Mouse (Mus musculus) kidney, embryonic 16.5 days (tissue): ENCODE measurements around the gene Hoxb6. TPM values are rescaled to one million over a fixed set of nuclear protein-coding genes. Genes with fewer than 3 reads are reported as not detected.
A peak's percentile ranks its signal among the peaks of the same experiment; 100 is the strongest.

ENCODE experiments used
- ATAC-seq: fragments of 200-750 bp; cut with Nextera tagmentation; 2 replicates; pipeline ENCODE4 v1.8.0; 2017; ENCODE audit warnings: moderate TSS enrichment; ENCODE audit not compliant: low FRiP score, low TSS enrichment
- H3K27ac ChIP-seq: fragments of 300-500 bp; sonication (generic); 2 replicates; pipeline ENCODE4 v1.5.1; 2014; ENCODE audit warnings: low read length
- H3K27me3 ChIP-seq: fragments of 300-500 bp; sonication (generic); 2 replicates; pipeline ENCODE4 v1.6.1; 2014; ENCODE audit warnings: low read length, control low read depth, mixed read lengths; ENCODE audit not compliant: insufficient read depth
- H3K36me3 ChIP-seq: fragments of 300-500 bp; sonication (generic); 2 replicates; pipeline ENCODE4 v1.6.1; 2014; ENCODE audit warnings: low read length, control low read depth, mixed read lengths; ENCODE audit not compliant: insufficient read depth
- H3K4me1 ChIP-seq: fragments of 300-500 bp; sonication (generic); 2 replicates; pipeline ENCODE4 v1.6.1; 2014; ENCODE audit warnings: low read length, control low read depth, mixed read lengths; ENCODE audit not compliant: insufficient read depth
- H3K4me2 ChIP-seq: fragments of 300-500 bp; sonication (generic); replicated peaks from 2 replicates; pipeline ENCODE4 v1.6.1; 2014; ENCODE audit warnings: low read depth, low read length
- H3K4me3 ChIP-seq: fragments of 300-500 bp; sonication (generic); 2 replicates; pipeline ENCODE4 v1.5.1; 2014; ENCODE audit warnings: mild to moderate bottlenecking, low read length
- H3K9ac ChIP-seq: fragments of 300-500 bp; sonication (generic); replicated peaks from 2 replicates; pipeline ENCODE4 v1.6.1; 2014; ENCODE audit warnings: low read length
- H3K9me3 ChIP-seq: fragments of 300-500 bp; sonication (generic); 2 replicates; pipeline ENCODE4 v1.6.1; 2016; ENCODE audit warnings: low read length, control low read depth
- WGBS: fragments of 180-500 bp; shearing (Covaris S2); extraction: QIAGEN DNeasy Blood & Tissue Kit; methylation state at CpG from one replicate; pipeline ENCODE4 v1.1.7; 2014; 5-methylcytosine and 5-hydroxymethylcytosine counted together
- polyA plus RNA-seq: library from polyadenylated mRNA; unstranded; fragments of >200 nt; fragmentation: Nextera tagmentation; extraction: Ambion mirVana; gene quantifications from 2 replicates; pipeline ENCODE4 v1.2.1, GENCODE M21; 2015

The Hoxb6 gene
- polyA plus RNA-seq, 1 experiment from 2014 or later = 50.3 TPM

DNA sequence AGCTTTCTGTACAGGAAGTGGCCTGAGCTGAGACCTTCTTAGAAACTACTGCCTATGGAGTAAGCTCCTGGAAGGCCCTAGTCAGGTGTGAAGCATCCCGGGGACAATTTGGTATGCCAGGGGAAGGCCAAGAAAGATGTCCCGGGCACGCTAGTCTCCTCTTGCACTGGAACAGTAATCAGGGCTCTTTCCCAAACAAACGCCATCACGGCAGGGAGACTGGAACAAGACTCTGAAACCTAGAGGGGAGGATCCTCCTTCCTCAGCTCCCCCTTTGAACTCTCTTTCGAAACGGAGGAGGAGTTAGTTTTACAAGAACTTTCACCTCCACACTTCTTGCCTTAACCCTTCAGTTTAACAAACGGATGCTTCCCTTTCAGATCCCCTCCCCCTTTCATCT is 39.8 kb downstream of the Hoxb6 start:
- Histone ChIP-seq H3K27ac (peak overlapping the region; percentile 99), H3K4me1 (peaks cover 99% of the 10 kb centered on the region), H3K27me3 (no peaks in the 10 kb centered on the region), H3K36me3 (0 out of 2 replicates have a peak, but pooled peaks cover 5% of the 10 kb centered on the region), H3K4me2 (peak overlapping the region; percentile 59), H3K9ac (peak overlapping the region; percentile 73), H3K9me3 (no peaks in the 10 kb centered on the region), H3K4me3 (peak overlapping the region; percentile 50)
- peak; percentile 9; the same call in 1 of the 2 replicates for ATAC-seq
- WGBS = 6% methylated on average over 8 of the region's 8 CpGs

- Histone ChIP-seq H3K4me2 (peak overlapping the region; percentile 59), H3K9ac (peak overlapping the region; percentile 73), H3K4me3 (peak overlapping the region; percentile 50), H3K9me3 (no peaks in the 10 kb centered on the region), H3K36me3 (0 out of 2 replicates have a peak, but pooled peaks cover 5% of the 10 kb centered on the region), H3K27ac (peak overlapping the region; percentile 99), H3K27me3 (no peaks in the 10 kb centered on the region), H3K4me1 (peaks cover 99% of the 10 kb centered on the region)
- peak; percentile 58 for ATAC-seq
- 4% methylated on average over 35 of the region's 35 CpGs for WGBS
These were observed 40.3 kb downstream of the Hoxb6 start for GRCm38 (mm10) chr11:96332618-96333032.

- H3K27me3 ChIP-seq = no peaks in the 10 kb centered on the region
- H3K9ac ChIP-seq = peak overlapping the region; percentile 73
- peaks cover 99% of the 10 kb centered on the region for H3K4me1 ChIP-seq
- peak overlapping the region; percentile 50 for H3K4me3 ChIP-seq
- peaks cover 7% of the 10 kb centered on the region; the same call in 1 of the 2 replicates for H3K36me3 ChIP-seq
- peak overlapping the region; percentile 59 for H3K4me2 ChIP-seq
- peak overlapping the region; percentile 99 for H3K27ac ChIP-seq
- H3K9me3 ChIP-seq = no peaks in the 10 kb centered on the region
- WGBS = 15% methylated on average over 17 of the region's 17 CpGs
- ATAC-seq = peak; percentile 52
These were observed 41.1 kb downstream of the Hoxb6 start for GRCm38 (mm10) chr11:96333241-96334001.

DNA sequence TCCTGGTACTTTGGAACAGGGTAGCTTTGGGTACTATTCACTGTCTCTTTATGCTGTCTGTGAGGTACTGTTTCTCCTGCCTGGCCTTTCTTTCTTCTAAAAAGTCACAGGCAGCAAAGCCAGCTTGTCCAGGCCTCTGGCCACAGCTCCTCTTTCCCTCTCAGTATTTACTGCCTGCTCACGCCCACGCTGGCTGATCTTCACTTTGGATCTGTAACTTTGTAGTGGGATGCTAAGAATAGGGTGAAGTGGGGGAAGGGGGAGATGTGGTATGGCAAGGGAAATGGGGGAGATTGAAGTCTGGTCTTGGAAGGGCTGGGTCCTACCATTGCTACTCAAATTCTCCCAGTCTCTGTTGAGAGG is 41.7 kb downstream of the Hoxb6 start:
- H3K4me3 ChIP-seq = peak overlapping the region; percentile 50
- peak overlapping the region; percentile 59 for H3K4me2 ChIP-seq
- H3K4me1 ChIP-seq = peaks cover 99% of the 10 kb centered on the region
- ATAC-seq = no peak
- no peaks in the 10 kb centered on the region for H3K9me3 ChIP-seq
- WGBS = 11% methylated on average over 2 of the region's 2 CpGs
- H3K27me3 ChIP-seq = no peaks in the 10 kb centered on the region
- H3K9ac ChIP-seq = peak overlapping the region; percentile 73
- H3K36me3 ChIP-seq = peaks cover 7% of the 10 kb centered on the region; the same call in 1 of the 2 replicates
- peak overlapping the region; percentile 99 for H3K27ac ChIP-seq

GRCm38 (mm10) chr11:96334998-96335397 is 42.7 kb downstream of the Hoxb6 start:
- H3K36me3 ChIP-seq = peaks cover 7% of the 10 kb centered on the region; the same call in 1 of the 2 replicates
- H3K27ac ChIP-seq = peak overlapping the region; percentile 99
- H3K27me3 ChIP-seq = no peaks in the 10 kb centered on the region
- no peaks in the 10 kb centered on the region for H3K9me3 ChIP-seq
- 0 out of 2 replicates have a peak, but pooled peaks have one; percentile 11 for ATAC-seq
- H3K4me3 ChIP-seq = peak overlapping the region; percentile 50; the same call in 1 of the 2 replicates
- H3K4me1 ChIP-seq = peaks cover 100% of the 10 kb centered on the region
- WGBS = 23% methylated on average over 3 of the region's 3 CpGs
- peak overlapping the region; percentile 59 for H3K4me2 ChIP-seq
- H3K9ac ChIP-seq = no peak overlapping the region; the same call in 1 of the 2 replicates

DNA sequence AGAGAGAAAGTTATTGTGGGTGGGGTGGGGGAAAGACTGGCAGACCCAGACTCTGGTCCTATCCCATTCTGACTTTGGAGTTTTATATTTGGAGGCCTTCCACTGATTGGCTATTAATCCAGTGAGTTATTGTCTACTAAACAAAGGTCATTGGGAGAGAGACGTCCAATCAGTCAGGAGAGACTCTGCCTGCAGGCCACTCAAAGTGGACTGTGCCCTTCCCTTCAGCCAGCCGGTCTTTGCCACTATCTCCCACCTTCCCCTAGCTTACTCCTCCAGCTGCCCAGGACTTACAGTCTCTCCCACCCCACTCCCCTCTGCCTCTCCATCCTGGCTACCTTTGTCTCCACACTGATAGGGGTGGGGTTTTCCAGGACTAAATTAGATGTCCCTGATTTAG is 44.3 kb downstream of the Hoxb6 start:
- 10% methylated on average over 2 of the region's 2 CpGs for WGBS
- no peak overlapping the region for H3K4me3 ChIP-seq
- peaks cover 95% of the 10 kb centered on the region for H3K4me1 ChIP-seq
- H3K9me3 ChIP-seq = no peaks in the 10 kb centered on the region
- H3K27ac ChIP-seq = peak overlapping the region; percentile 99
- H3K36me3 ChIP-seq = peaks cover 7% of the 10 kb centered on the region; the same call in 1 of the 2 replicates
- peak overlapping the region; percentile 10; the same call in 1 of the 2 replicates for H3K4me2 ChIP-seq
- no peaks in the 10 kb centered on the region for H3K27me3 ChIP-seq
- peak overlapping the region; percentile 81 for H3K9ac ChIP-seq
- no peak for ATAC-seq

DNA sequence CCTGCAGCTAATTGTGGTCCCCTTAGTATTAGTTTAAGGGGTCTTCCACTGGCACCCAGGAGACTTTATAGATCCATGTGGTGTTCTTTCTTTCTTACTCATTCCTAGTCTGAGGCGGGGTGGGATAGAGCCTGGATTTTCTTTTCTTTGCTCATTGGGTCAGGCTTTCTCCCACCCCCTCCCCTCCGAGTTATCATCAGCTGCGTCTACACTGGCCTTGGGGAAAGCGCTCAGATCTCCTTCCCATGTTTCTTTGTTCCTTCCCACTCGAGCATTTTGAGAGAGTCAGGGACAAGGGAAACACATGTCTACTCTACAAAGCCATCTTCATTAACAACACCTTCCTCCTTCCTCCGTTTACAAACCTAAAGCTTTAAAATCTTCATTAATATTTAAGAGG is 44.8 kb downstream of the Hoxb6 start:
- 32% methylated on average over 6 of the region's 6 CpGs for WGBS
- ATAC-seq = no peak
- H3K4me3 ChIP-seq = no peak overlapping the region
- H3K9ac ChIP-seq = peak overlapping the region; percentile 81; the same call in 1 of the 2 replicates
- H3K4me2 ChIP-seq = peak overlapping the region; percentile 10; the same call in 1 of the 2 replicates
- H3K4me1 ChIP-seq = peaks cover 93% of the 10 kb centered on the region
- H3K27ac ChIP-seq = peak overlapping the region; percentile 99
- H3K36me3 ChIP-seq = peaks cover 7% of the 10 kb centered on the region; the same call in 1 of the 2 replicates
- H3K9me3 ChIP-seq = no peaks in the 10 kb centered on the region
- H3K27me3 ChIP-seq = no peaks in the 10 kb centered on the region

DNA sequence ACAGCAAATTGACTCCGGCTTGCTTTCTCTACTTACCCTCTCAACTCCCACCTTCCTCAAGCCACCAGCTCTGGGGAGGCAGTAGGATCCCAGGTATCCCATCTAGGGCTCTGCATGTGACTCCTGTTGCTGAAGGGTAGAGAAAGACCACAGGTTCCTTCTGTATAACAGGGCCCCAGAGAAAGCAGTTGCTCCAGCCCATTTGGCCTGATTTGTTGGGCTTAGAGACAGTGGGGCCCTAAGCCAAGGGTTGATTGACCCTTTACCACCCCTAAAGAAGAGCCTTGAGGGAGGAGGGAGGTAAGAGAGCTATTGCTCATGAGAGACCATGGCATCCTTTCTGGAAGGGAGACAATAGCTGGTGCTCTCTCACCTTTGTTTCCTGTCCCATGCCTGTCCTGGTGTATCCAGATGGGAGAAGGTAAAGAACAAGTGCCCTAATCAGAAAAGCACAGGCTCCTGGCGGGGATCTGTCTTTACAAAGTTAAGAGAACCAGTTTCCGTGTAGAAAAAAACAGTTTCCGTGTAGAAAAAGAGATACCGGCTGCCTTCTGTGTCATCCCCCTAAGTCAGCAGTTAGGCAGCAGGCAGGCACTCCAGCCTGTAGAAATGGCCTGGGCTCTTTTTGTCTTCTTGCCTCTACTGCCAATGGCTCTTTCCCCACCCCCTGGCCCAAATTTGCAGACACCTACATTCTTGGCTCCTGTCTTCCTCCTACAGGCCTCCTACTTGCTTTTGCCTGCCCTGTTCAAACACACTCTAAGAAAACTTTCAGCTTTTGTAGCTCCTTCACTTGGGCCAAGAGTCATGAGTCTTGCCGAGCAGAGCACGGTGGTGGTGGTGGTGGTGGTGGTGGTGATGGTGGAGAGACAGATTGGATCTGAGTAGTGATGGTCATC is 46.9 kb downstream of the Hoxb6 start:
- Histone ChIP-seq H3K4me1 (peaks cover 93% of the 10 kb centered on the region), H3K27me3 (no peaks in the 10 kb centered on the region), H3K9me3 (no peaks in the 10 kb centered on the region), H3K36me3 (peaks cover 16% of the 10 kb centered on the region), H3K4me2 (peak overlapping the region; percentile 90), H3K9ac (peak overlapping the region; percentile 81), H3K4me3 (no peak overlapping the region), H3K27ac (peak overlapping the region; percentile 99)
- 35% methylated on average over 7 of the region's 7 CpGs for WGBS
- no peak for ATAC-seq

GRCm38 (mm10) chr11:96340698-96341365 is 48.6 kb downstream of the Hoxb6 start:
- Histone ChIP-seq H3K27me3 (no peaks in the 10 kb centered on the region), H3K4me2 (peak overlapping the region; percentile 90), H3K4me1 (peaks cover 93% of the 10 kb centered on the region), H3K27ac (peak overlapping the region; percentile 99), H3K4me3 (peak overlapping the region; percentile 43), H3K9ac (peak overlapping the region; percentile 81), H3K36me3 (peaks cover 21% of the 10 kb centered on the region), H3K9me3 (no peaks in the 10 kb centered on the region)
- under 1% methylated on average over 28 of the region's 36 CpGs for WGBS
- peak; percentile 65 for ATAC-seq
